Mouse (Mus musculus) 3134 (cell line): ENCODE results near the gene H2-T3.
A peak's percentile ranks its signal among the peaks of the same experiment; 100 is the strongest.
"Not testable (repeated sequence)": the region's sequence is repeated elsewhere in the genome, so short reads cannot be mapped to it uniquely, and the experiment has no call there.

Experiments used
- DNase-seq: peaks from one replicate; pipeline ENCODE4 v3.0.0-alpha.2; 2011; ENCODE audit warnings: low spot score; ENCODE audit not compliant: insufficient read length; ENCODE audit errors: extremely low read depth

Gene H2-T3

GRCm38 (mm10) chr17:36179446-36179845 lies 10.6 kb downstream of the H2-T3 start:
- DNase-seq = not testable (repeated sequence)

DNA sequence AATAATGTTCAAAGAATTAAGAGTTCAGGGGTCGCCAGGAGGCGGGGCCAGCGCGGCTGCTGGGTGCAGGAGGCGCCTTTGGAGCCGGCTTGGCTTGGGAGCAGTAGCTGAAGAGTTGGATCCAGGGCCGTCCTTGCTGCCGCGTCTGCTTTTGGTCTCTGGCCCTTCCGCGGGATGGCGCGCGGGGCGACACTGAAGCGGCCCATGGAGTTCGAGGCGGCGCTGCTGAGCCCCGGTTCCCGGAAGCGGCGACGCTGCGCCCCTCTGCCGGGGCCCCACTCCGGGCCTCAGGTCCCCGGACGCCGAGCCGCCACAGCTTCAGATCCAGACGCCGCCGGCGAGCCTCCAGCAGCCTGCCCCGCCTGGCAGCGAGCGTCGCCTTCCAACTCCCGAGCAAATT lies 11.1 kb downstream of the H2-T3 start:
- DNase-seq = not testable (repeated sequence)

DNA sequence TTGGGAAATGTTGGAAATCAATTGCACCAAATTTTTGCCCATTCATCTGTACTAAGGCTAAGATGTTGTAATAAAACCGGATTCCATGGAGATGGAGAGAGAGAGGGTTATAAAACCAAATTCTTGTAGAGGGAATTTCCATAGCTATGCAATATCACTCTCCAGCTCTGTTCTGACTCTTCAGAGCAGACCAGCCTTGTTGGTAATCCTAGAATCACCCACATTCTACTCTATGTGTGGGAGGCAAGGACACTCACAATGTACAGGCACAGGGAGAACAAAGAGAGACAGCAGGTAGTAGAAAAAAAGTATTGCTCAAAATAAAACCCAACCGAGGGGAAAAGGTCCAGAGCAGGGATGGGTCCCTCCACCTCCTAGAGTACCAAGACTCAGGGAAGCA lies 14.0 kb downstream of the H2-T3 start:
- not testable (repeated sequence) for DNase-seq

GRCm38 (mm10) chr17:36170287-36170814 lies 19.7 kb downstream of the H2-T3 start:
- no peak for DNase-seq

DNA sequence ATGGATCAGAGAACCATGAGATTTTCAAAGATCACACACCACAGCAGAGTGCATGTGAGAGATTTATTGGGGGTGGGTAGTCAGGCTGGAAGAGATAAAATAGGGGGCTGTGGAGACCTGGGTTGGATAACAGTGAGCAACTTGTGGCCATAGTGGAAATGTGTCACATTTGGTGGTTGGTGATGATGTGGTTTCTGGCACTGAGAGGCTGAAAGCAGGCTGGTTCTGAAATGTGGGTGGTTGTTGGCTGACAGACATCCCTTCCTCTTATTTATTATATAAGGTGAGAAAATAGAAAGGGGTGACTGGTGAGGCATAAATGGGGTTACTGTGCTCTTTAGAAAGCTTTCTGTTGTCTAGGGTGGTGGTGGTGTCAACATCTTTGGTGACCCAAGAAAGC lies 20.3 kb downstream of the H2-T3 start:
- no peak for DNase-seq

GRCm38 (mm10) chr17:36169094-36169493 lies 21.0 kb downstream of the H2-T3 start:
- not testable (repeated sequence) for DNase-seq

DNA sequence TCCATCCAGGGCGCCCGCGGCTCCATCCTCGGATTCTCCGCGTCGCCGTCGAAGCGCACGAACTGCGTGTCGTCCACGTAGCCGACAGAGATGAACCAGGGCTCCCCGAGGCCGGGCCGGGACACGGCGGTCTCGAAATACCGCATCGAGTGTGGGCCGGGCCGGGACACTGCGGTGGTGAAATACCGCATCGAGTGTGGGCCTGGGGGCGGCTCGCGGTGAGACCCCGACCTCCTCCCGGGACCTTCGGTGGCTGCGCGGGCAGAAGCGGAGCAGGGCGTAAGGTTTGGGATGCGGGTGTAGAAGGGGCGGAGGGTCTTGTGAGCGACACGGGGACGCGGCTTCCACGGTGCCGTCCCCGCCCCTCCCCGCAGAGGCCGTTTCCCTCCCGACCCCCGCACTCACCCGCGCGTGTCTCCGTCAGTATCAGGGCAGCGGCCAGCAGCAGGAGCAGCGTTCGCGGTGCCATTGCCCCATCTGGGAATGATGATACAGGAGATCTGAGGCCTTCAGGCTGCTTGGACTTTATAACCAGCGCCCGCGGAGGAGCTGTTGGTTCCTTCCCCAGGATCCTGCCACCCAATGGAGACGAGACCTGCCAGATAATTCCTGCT lies 21.9 kb downstream of the H2-T3 start, which contains the start of gene Gm8909:
Gm8909 (minus strand) TSS at position 499 of the 614 bp plus-strand sequence.
- no peak for DNase-seq

DNA sequence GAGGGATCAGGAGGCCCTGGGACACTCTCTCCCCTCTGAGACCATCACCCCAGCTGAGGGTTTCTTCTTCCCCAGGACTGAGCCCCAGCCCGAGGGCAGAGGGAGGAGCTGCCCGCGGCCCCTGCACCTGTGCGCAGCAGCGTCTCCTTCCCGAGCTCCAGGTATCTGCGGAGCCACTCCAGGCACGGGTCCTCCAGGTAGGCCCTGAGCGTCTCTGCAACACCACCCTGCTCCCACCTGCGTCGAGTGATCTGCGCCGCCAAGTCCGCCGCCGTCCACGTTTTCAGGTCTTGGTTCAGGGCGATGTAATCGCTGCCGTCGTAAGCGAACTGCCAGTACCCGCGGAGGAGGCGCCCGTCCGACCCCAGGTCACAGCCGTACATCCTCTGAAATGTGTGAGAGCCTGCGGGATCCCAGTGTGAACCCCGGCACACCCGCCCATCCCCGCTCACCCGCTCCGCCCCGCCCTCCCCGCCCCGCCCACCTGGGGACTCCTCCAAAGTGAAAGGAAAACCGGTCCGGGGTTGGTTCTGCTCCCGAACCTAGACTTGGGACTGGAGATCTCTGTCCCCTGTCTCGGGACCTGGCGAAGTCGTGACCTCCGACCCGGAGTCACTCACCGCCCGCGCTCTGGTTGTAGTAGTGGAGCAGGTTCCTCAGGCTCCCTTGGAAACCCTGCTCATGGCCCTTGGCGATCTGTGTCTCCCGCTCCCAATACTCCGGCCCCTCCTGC lies 22.6 kb downstream of the H2-T3 start:
- no peak for DNase-seq

GRCm38 (mm10) chr17:36166901-36167300 lies 23.2 kb downstream of the H2-T3 start:
- DNase-seq = not testable (repeated sequence)

DNA sequence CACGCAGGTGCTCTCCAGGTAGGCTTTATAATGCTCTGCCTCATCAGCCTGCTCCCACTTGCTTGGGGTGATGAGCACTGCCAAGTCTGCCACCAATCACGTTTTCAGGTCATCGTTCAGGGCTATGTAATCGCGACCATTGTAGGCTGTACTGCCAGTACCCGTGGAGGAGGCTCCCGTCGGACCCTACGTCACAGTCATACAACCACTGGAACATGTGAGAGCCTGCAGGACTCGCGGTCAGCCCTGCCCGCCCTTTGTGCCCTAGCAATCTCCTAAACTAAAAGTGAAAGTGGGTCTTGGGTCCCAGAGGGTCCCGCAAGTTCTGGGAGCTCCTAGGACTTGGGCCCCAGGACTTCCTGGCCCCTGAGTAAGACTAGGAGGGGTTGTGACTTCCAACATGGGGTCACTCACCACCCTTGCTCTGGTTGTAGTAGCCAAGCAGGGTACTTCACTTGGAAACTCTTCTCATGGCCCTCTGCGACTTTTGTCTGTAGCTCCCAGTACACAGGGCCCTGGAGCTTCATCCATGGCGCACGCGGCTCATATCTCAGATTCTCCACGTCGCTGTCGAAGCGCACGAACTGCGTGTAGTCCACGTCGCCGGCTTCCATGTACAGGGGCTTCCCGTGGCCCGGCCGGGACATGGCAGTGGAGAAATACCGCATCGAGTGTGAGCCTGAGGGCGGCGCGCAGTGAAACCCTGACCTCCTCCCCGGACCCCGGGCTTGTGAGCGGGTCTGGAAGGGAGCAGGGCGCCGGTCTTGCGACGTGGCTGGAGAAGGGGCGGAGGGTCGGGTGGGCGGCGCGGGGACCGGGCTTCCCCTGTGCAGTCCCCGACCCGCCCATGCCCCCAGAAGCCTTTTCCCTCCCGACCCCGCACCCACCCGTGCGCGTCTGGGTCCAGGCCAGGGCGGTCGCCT lies 28.7 kb downstream of the H2-T3 start:
- no peak for DNase-seq

GRCm38 (mm10) chr17:36158264-36158663 lies 31.8 kb downstream of the H2-T3 start:
- DNase-seq = not testable (repeated sequence)

DNA sequence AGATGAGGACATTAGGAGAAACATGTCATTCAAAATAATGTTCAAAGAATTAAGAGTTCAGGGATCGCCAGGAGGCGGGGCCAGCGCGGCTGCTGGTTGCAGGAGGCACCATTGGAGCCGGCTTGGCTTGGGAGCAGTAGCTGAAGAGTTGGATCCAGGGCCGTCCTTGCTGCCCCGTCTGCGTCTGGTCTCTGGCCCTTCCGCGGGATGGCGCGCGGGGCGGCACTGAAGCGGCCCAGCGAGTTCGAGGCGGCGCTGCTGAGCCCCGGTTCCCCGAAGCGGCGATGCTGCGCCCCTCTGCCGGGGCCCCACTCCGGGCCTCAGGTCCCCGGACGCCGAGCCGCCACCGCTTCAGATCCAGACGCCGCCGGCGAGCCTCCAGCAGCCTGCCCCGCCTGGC lies 32.3 kb downstream of the H2-T3 start:
- not testable (repeated sequence) for DNase-seq

DNA sequence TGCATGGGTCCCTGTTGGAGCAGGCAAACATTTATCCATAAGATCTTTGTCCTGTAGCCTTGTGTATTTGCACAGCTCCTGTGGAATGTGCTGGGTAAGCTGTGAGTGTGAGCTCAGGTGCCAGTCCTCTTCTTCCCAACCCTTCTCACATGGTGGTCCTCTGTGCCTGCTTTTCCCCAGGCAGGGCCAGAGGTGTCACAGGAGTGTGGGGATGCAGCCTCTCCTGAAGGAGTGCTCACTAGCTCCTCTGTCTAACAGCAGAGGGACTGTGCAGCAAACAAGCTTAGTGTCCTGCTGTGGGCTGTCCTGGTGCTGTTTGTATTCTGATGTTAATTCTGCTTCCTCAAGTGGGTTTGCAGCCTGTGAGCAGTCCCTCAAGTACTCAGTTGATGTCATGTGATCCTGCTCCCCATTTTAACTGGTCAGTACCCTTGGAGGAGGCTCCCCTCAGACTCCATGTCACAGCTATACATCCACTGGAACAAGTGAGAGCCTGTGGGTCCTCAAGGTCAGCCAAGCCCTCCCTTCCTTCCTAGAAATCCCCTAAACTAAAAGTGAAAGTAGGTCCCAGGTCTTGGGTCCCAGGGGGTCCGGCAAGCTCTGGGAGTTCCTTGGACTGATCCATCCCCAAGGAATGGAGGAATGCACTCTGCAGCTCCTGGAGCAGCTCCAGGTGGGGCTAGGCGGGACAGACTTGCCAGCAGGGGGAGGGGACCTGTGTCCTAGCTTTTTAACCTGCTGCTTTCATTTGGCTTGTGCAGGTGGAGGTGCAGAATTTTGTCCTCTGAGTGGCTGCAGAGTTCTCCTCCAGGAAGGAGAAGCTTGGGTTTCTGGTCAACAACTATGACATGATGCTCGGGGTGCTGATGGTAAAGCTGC lies 35.6 kb downstream of the H2-T3 start:
- DNase-seq = peak; percentile 23

DNA sequence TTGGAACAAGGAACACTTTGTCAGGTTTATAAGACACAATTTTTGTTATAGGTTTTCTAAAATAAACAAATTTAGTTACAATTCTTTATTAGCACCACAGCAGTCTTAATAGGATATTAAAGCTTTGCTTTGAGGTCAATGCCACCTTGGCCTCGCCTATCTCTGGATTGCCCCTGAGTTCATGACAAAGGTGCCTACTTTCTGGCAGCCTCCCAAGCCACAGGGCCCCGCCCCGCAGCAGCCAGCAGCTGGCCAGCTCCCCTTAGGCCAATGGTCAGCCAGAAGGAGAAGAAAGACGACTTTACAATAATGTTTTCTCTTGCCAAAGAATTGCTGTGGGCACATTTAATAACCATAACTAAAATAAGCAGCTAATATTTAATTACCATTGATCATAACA lies 38.9 kb downstream of the H2-T3 start:
- peak; percentile 28 for DNase-seq

- DNase-seq = not testable (repeated sequence)
These were observed 41.6 kb downstream of the H2-T3 start for GRCm38 (mm10) chr17:36148468-36148867.

DNA sequence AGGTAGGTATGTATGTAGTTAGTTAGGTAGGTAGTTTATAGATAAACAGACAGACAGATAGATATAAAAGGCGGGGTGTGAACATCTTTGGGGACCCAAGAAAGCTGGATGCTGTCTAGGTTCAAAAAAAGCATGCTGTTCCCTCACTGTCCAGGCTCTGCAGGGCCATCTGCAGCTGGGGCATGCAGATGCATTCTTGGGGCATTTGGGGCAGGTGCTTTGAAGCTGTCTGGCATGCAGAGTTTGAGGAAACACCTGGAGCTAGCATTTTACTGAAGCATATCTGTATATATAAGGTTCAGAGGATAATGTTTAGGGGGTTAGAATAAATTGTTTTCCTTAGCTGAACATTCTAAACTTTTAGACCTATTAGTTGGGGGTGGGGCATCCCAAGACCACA lies 43.1 kb downstream of the H2-T3 start:
- not testable (repeated sequence) for DNase-seq

- not testable (repeated sequence) for DNase-seq
These were observed 44.3 kb downstream of the H2-T3 start for GRCm38 (mm10) chr17:36145861-36146156.

- DNase-seq = peak; percentile 55
These were observed 44.8 kb downstream of the H2-T3 start for GRCm38 (mm10) chr17:36145111-36145860.

DNA sequence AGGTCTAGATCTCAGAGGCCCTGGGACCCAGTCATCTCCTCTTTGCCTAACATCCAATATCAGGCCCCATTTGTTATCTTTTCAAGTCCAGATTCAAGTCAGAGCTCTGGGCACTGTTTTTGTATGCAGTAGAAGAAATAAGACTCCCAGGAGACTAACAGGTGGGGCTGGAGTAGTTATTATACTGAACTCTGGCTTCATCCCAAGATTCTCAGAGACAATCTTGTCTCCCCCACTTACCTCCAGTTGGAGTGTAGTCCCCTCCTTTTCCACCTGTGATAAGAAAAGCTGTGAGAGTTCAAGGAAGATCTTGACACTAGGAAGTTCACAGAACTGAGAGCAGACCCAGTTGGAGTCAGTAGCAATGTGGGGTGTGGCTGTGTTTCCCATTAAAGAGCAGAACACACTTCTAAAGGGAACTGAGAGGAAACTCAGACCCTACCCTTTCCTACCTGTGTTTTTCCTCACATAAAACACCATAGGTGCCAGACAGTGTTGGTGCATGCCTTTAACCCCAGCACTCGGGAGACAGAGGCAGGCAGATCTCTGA lies 53.7 kb downstream of the H2-T3 start:
- DNase-seq = not testable (repeated sequence)
